Mouse (Mus musculus): ENCODE measurements around the gene Tiparp. TPM values are rescaled to one million over a fixed set of nuclear protein-coding genes. Genes with fewer than 3 reads are reported as not detected.

The Tiparp gene
- total and polyA plus RNA-seq, 3 experiments: 9.6 to 25.1 (median 13.7) TPM

DNA sequence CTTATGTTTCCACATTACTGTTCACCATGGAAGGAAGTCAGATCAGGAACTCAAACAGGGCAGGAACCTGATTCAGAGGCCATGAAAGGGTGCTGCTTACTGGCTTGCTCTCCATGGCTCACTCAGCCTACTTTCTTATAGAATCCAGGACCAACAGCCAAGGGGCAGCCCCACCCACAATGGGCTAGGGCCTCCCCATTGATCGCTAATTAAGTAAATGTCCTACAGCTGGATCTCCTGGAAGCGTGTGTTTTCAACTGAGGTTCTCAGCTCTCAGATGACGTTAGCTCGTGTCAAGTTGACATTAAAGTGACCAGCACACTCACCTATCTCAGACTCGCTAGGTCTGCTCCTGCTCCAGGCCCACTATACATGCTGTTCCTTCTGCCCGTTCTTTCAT is 38.6 kb upstream of the Tiparp start:
- no peak overlapping the region for H3K27ac ChIP-seq (ENCODE audit: insufficient read depth, low read depth)
- no peak overlapping the region for H3K9ac ChIP-seq (ENCODE audit: insufficient read depth, low read depth)
- DNase-seq (ENCODE audit: extremely low read depth): no peak
- H3K9me3 ChIP-seq (replicated peaks; ENCODE audit: low read length): peaks cover 3% of the 10 kb centered on the region
- in situ Hi-C loops (cut with MboI; ENCODE audit: low pct_ligation_motif_present, low pct_unique_long_range_greater_than_20kb, low sequenced_read_pairs): no loop called here
- TF ChIP-seq E2F4 (IDR thresholded peaks at IDR 0.05; ENCODE audit: insufficient replicate concordance, low read depth, low read length) (no peak), GABPA (IDR thresholded peaks at IDR 0.05; ENCODE audit: insufficient replicate concordance, low read depth, low read length) (no peak), ZC3H11A (IDR thresholded peaks at IDR 0.05; ENCODE audit: low read depth, low read length) (no peak), KAT2A (IDR thresholded peaks at IDR 0.05; ENCODE audit: insufficient replicate concordance, low read length) (no peak), MAFK (IDR thresholded peaks at IDR 0.05; ENCODE audit: insufficient replicate concordance, low read length) (no peak), HCFC1 (IDR thresholded peaks at IDR 0.05; ENCODE audit: low read depth, low read length) (no peak), RCOR1 (conservative IDR thresholded peaks at IDR 0.05; ENCODE audit: low read depth, low read length) (no peak), MAZ (IDR thresholded peaks at IDR 0.05; ENCODE audit: low read depth, low read length) (no peak), CHD2 (IDR thresholded peaks at IDR 0.05; ENCODE audit: low read length) (no peak), CTCF (conservative IDR thresholded peaks at IDR 0.05 in 1 of 2, IDR thresholded peaks at IDR 0.05 in 1 of 2; ENCODE audit: low read depth in 2 of 2, low read length in 2 of 2) (no peak), ZMIZ1 (IDR thresholded peaks at IDR 0.05; ENCODE audit: low read depth, low read length) (no peak), SIN3A (IDR thresholded peaks at IDR 0.05; ENCODE audit: low read length) (no peak), MYC (IDR thresholded peaks at IDR 0.05; ENCODE audit: low read depth, low read length) (no peak), TBP (conservative IDR thresholded peaks at IDR 0.05; ENCODE audit: low read depth, low read length) (no peak), USF1 (IDR thresholded peaks at IDR 0.05; ENCODE audit: low read depth, low read length) (no peak), ZKSCAN1 (IDR thresholded peaks at IDR 0.05; ENCODE audit: borderline replicate concordance, low read depth, low read length) (no peak), MEF2A (IDR thresholded peaks at IDR 0.05; ENCODE audit: borderline replicate concordance, low read depth, low read length) (no peak), TCF12 (IDR thresholded peaks at IDR 0.05; ENCODE audit: low read depth, low read length) (no peak), NRF1 (IDR thresholded peaks at IDR 0.05; ENCODE audit: low read depth, low read length) (no peak), PAX5 (IDR thresholded peaks at IDR 0.05; ENCODE audit: low read length) (no peak)
- no peaks in the 10 kb centered on the region; a peak in 1 of 4 replicates for H3K4me1 ChIP-seq (ENCODE audit: control insufficient read depth in 1 of 2, insufficient read depth in 2 of 2)
- no peaks in the 10 kb centered on the region for H3K36me3 ChIP-seq (replicated peaks in 1 of 2; ENCODE audit: control insufficient read depth in 1 of 2, insufficient read depth in 1 of 2, low read length in 1 of 2)
- H3K4me2 ChIP-seq (ENCODE audit: insufficient read depth, low read depth, poor library complexity, severe bottlenecking): no peak overlapping the region
- no peaks in the 10 kb centered on the region for H3K79me2 ChIP-seq (replicated peaks; ENCODE audit: control insufficient read depth, extremely low read depth, insufficient read depth, poor library complexity, severe bottlenecking)
- no peak overlapping the region for H3K4me3 ChIP-seq (replicated peaks in 1 of 3; ENCODE audit: low read depth in 2 of 3, low read length in 2 of 3, poor library complexity in 1 of 3)
- dilution Hi-C loops (cut with MboI; ENCODE audit: extremely low pct_ligation_motif_present, extremely low pct_unique_long_range_greater_than_20kb, low sequenced_read_pairs): no loop called here
- no peaks in the 10 kb centered on the region for H3K27me3 ChIP-seq (replicated peaks)

DNA sequence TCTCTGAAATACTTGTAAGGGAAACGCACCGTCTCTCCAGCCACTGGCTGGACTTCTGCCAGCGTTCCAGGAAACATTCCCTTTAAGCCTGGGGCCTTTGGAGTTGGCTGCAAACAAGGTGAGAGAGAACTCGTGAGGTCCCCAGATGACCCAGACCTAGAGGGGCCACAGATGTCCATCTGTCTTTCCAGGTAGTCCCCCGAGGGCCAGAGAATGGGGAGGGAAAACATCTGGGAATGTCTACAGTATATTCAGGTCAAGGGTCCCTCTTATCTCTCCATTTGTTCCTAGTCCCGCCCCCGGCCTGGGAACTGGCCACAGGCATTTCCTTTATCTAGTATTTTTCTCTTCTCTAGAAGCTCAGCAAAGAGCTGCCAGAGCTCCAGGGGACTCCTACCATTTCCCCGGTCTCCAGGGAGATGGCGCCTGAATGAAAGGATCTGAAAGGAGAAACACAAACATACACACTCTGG is 33.9 kb upstream of the Tiparp start:
- H3K36me3 ChIP-seq (replicated peaks in 1 of 2; ENCODE audit: control insufficient read depth in 1 of 2, insufficient read depth in 1 of 2, low read length in 1 of 2): no peaks in the 10 kb centered on the region
- no peaks in the 10 kb centered on the region for H3K27me3 ChIP-seq (replicated peaks)
- dilution Hi-C loops (cut with MboI; ENCODE audit: extremely low pct_ligation_motif_present, extremely low pct_unique_long_range_greater_than_20kb, low sequenced_read_pairs): no loop called here
- in situ Hi-C loops (cut with MboI; ENCODE audit: low pct_ligation_motif_present, low pct_unique_long_range_greater_than_20kb, low sequenced_read_pairs): no loop called here
- H3K9me3 ChIP-seq (replicated peaks; ENCODE audit: low read length): no peaks in the 10 kb centered on the region
- no peak for TF ChIP-seq JUN (IDR thresholded peaks at IDR 0.05; ENCODE audit: insufficient read depth, low read depth, low read length)
- TF ChIP-seq UBTF (IDR thresholded peaks at IDR 0.05; ENCODE audit: low read depth, low read length): no peak
- no peak for TF ChIP-seq CHD1 (IDR thresholded peaks at IDR 0.05; ENCODE audit: low read depth, low read length)
- TF ChIP-seq MXI1 (IDR thresholded peaks at IDR 0.05; ENCODE audit: low read depth, low read length): no peak
- TF ChIP-seq USF2 (conservative IDR thresholded peaks at IDR 0.05; ENCODE audit: low read depth, low read length): no peak
- no peak for TF ChIP-seq POLR2AphosphoS2 (IDR thresholded peaks at IDR 0.05; ENCODE audit: low read depth, low read length)
- no peak for TF ChIP-seq TBP (conservative IDR thresholded peaks at IDR 0.05; ENCODE audit: low read depth, low read length)
- TF ChIP-seq EP300 (IDR thresholded peaks at IDR 0.05; ENCODE audit: low read length): no peak
- no peak for TF ChIP-seq ZKSCAN1 (IDR thresholded peaks at IDR 0.05; ENCODE audit: borderline replicate concordance, low read depth, low read length)
- no peak for TF ChIP-seq GABPA (IDR thresholded peaks at IDR 0.05; ENCODE audit: insufficient replicate concordance, low read depth, low read length)
- no peak for TF ChIP-seq SIN3A (IDR thresholded peaks at IDR 0.05; ENCODE audit: low read length)
- H3K79me2 ChIP-seq (replicated peaks; ENCODE audit: control insufficient read depth, extremely low read depth, insufficient read depth, poor library complexity, severe bottlenecking): no peaks in the 10 kb centered on the region
- no peak for DNase-seq (ENCODE audit: extremely low read depth)
- no peak overlapping the region for H3K4me3 ChIP-seq (replicated peaks in 1 of 3; ENCODE audit: low read depth in 2 of 3, low read length in 2 of 3, poor library complexity in 1 of 3)
- no peak overlapping the region for H3K27ac ChIP-seq (ENCODE audit: insufficient read depth, low read depth)
- H3K4me2 ChIP-seq (ENCODE audit: insufficient read depth, low read depth, poor library complexity, severe bottlenecking): peak overlapping the region; percentile 88
- H3K9ac ChIP-seq (ENCODE audit: insufficient read depth, low read depth): peak overlapping the region; percentile 40
- no peaks in the 10 kb centered on the region; a peak in 1 of 4 replicates for H3K4me1 ChIP-seq (ENCODE audit: control insufficient read depth in 1 of 2, insufficient read depth in 2 of 2)

All from CH12.LX (cell line).